Mouse (Mus musculus): ENCODE results near the gene Olfr60.

The Olfr60 gene

GRCm38 (mm10) chr7:140361571-140361970, at the start of gene Olfr60:
Gene Olfr60, minus strand, starts transcription at chr7:140361671.
- ChIA-PET POLR2A (no interaction called here), CTCF (no interaction called here)

- ChIA-PET POLR2A (no interaction called here), CTCF (no interaction called here)
Observed at GRCm38 (mm10) chr7:140402818-140403217, 41.3 kb upstream of the Olfr60 start, which contains the start of gene Olfr531. Gene Olfr531, minus strand, starts transcription at chr7:140402918.

- ChIA-PET CTCF (no interaction called here), POLR2A (no interaction called here)
Observed at GRCm38 (mm10) chr7:140376911-140377310, 15.4 kb upstream of the Olfr60 start.

- POLR2A ChIA-PET, result no interaction called here
- CTCF ChIA-PET, result no interaction called here
Observed at GRCm38 (mm10) chr7:140376231-140376630, 14.8 kb upstream of the Olfr60 start, which contains the start of gene Olfr530. Gene Olfr530, minus strand, starts transcription at chr7:140376331.

- ChIA-PET CTCF (interaction anchor here in 1 of 4 experiments (0.6 kb wide), 1 partner anchor 511 kb away, joined by 5 read pairs; no protein-coding TSS in a partner anchor), POLR2A (no interaction called here)
Observed at GRCm38 (mm10) chr7:140374300-140374699, 12.8 kb upstream of the Olfr60 start.

- CTCF ChIA-PET, result no interaction called here
- POLR2A ChIA-PET, result no interaction called here
Observed at GRCm38 (mm10) chr7:140333717-140334116, 27.8 kb downstream of the Olfr60 start, which contains the start of gene Olfr527. Gene Olfr527, plus strand, starts transcription at chr7:140334017.

- ChIA-PET CTCF (no interaction called here), POLR2A (no interaction called here)
Observed at GRCm38 (mm10) chr7:140329766-140330304, 31.6 kb downstream of the Olfr60 start.

- POLR2A ChIA-PET, result interaction anchor here in 1 of 4 experiments (0.6 kb wide), 1 partner anchor 90 kb away, joined by 3 read pairs; no protein-coding TSS in a partner anchor
- CTCF ChIA-PET, result no interaction called here
Observed at GRCm38 (mm10) chr7:140321135-140321534, 40.3 kb downstream of the Olfr60 start.

GRCm38 (mm10) chr7:140320558-140320957, 40.9 kb downstream of the Olfr60 start, which contains the start of gene Olfr525:
Gene Olfr525, plus strand, starts transcription at chr7:140320858.
- POLR2A ChIA-PET, result no interaction called here
- CTCF ChIA-PET, result no interaction called here

GRCm38 (mm10) chr7:140319861-140320385, 41.5 kb downstream of the Olfr60 start:
- CTCF ChIA-PET, result no interaction called here

GRCm38 (mm10) chr7:140299416-140299815, 62.1 kb downstream of the Olfr60 start:
- ChIA-PET CTCF (no interaction called here), POLR2A (no interaction called here)

More at GRCm38 (mm10) chr7:140319861-140320385, 41.5 kb downstream of the Olfr60 start:
- POLR2A ChIA-PET, result no interaction called here

- CTCF ChIA-PET, result no interaction called here
- POLR2A ChIA-PET, result no interaction called here
Observed at GRCm38 (mm10) chr7:140296876-140297275, 64.6 kb downstream of the Olfr60 start.

- CTCF ChIA-PET, result no interaction called here
Observed at GRCm38 (mm10) chr7:140295746-140296145, 65.7 kb downstream of the Olfr60 start.

More at GRCm38 (mm10) chr7:140295746-140296145, 65.7 kb downstream of the Olfr60 start:
- POLR2A ChIA-PET, result no interaction called here

All from embryonic stem cell, embryonic (primary cell).